Mouse (Mus musculus): ENCODE results near the gene Krtap1-3. TPM values are rescaled to one million over a fixed set of nuclear protein-coding genes. Genes with fewer than 3 reads are reported as not detected.

Gene Krtap1-3
- 0.26 TPM in 1 of 2 replicates, not detected in the other for polyA plus RNA-seq (2014; fragmentation: Nextera tagmentation; extraction: Ambion mirVana)

GRCm38 (mm10) chr11:99590981-99591380 is at the start of gene Krtap1-3:
Gene Krtap1-3, minus strand, starts transcription at chr11:99591339.
- no peaks in the 10 kb centered on the region for H3K4me1 ChIP-seq (ENCODE audit: control insufficient read depth, insufficient read depth, low read length)
- H3K9me3 ChIP-seq (ENCODE audit: control insufficient read depth, low read length), result no peaks in the 10 kb centered on the region
- no peaks in the 10 kb centered on the region for H3K27me3 ChIP-seq (replicated peaks; ENCODE audit: control insufficient read depth, insufficient read depth, low read length)
- DNase-seq (ENCODE audit: low spot score) (no peak), ATAC-seq (ENCODE audit: low read depth) (no peak)
- H3K27ac ChIP-seq (replicated peaks; ENCODE audit: low read depth, low read length), result no peak within 1 kb of the TSS
- no peaks in the 10 kb centered on the region for H3K36me3 ChIP-seq (ENCODE audit: control insufficient read depth, insufficient read depth, low read length)
- WGBS, result 91% methylated on average over 3 of the region's 6 CpGs
- H3K4me2 ChIP-seq (ENCODE audit: low read depth, low read length), result no peak within 1 kb of the TSS
- no peak within 1 kb of the TSS for H3K9ac ChIP-seq (ENCODE audit: low read depth, low read length)
- H3K4me3 ChIP-seq (ENCODE audit: low read depth, low read length), result no peak within 1 kb of the TSS

GRCm38 (mm10) chr11:99640926-99641325 is 49.8 kb upstream of the Krtap1-3 start:
- 20% methylated on average over 1 of the region's 1 CpGs for WGBS
- Histone ChIP-seq H3K4me2 (ENCODE audit: low read depth, low read length) (no peak overlapping the region), H3K27me3 (replicated peaks; ENCODE audit: control insufficient read depth, insufficient read depth, low read length) (no peaks in the 10 kb centered on the region), H3K4me3 (ENCODE audit: low read depth, low read length) (no peak overlapping the region), H3K9me3 (ENCODE audit: control insufficient read depth, low read length) (no peaks in the 10 kb centered on the region), H3K36me3 (ENCODE audit: control insufficient read depth, insufficient read depth, low read length) (no peaks in the 10 kb centered on the region), H3K9ac (ENCODE audit: low read depth, low read length) (no peak overlapping the region), H3K4me1 (ENCODE audit: control insufficient read depth, insufficient read depth, low read length) (no peaks in the 10 kb centered on the region), H3K27ac (replicated peaks; ENCODE audit: low read depth, low read length) (no peak overlapping the region)
- DNase-seq (ENCODE audit: low spot score), result peak; percentile 19
- ATAC-seq (ENCODE audit: low read depth), result no peak

- ATAC-seq (ENCODE audit: low read depth), result no peak
- Histone ChIP-seq H3K4me2 (ENCODE audit: low read depth, low read length) (no peak overlapping the region), H3K9me3 (ENCODE audit: control insufficient read depth, low read length) (no peaks in the 10 kb centered on the region), H3K27ac (replicated peaks; ENCODE audit: low read depth, low read length) (no peak overlapping the region), H3K36me3 (ENCODE audit: control insufficient read depth, insufficient read depth, low read length) (no peaks in the 10 kb centered on the region), H3K27me3 (replicated peaks; ENCODE audit: control insufficient read depth, insufficient read depth, low read length) (no peaks in the 10 kb centered on the region; the same call in 1 of the 2 replicates), H3K4me3 (ENCODE audit: low read depth, low read length) (no peak overlapping the region), H3K4me1 (ENCODE audit: control insufficient read depth, insufficient read depth, low read length) (no peaks in the 10 kb centered on the region), H3K9ac (ENCODE audit: low read depth, low read length) (no peak overlapping the region)
- WGBS, result 57% methylated on average over 1 of the region's 1 CpGs
- peak; percentile 71 for DNase-seq (ENCODE audit: low spot score)
These were observed 45.9 kb upstream of the Krtap1-3 start for GRCm38 (mm10) chr11:99637086-99637485.

GRCm38 (mm10) chr11:99634653-99635134 is 43.6 kb upstream of the Krtap1-3 start, which contains the start of gene Krtap4-2:
Gene Krtap4-2, minus strand, starts transcription at chr11:99635084.
- Histone ChIP-seq H3K36me3 (ENCODE audit: control insufficient read depth, insufficient read depth, low read length) (no peaks in the 10 kb centered on the region), H3K4me2 (ENCODE audit: low read depth, low read length) (no peak within 1 kb of the TSS), H3K4me1 (ENCODE audit: control insufficient read depth, insufficient read depth, low read length) (no peaks in the 10 kb centered on the region), H3K4me3 (ENCODE audit: low read depth, low read length) (no peak within 1 kb of the TSS), H3K9me3 (ENCODE audit: control insufficient read depth, low read length) (no peaks in the 10 kb centered on the region), H3K27ac (replicated peaks; ENCODE audit: low read depth, low read length) (no peak within 1 kb of the TSS), H3K27me3 (replicated peaks; ENCODE audit: control insufficient read depth, insufficient read depth, low read length) (no peaks in the 10 kb centered on the region; the same call in 1 of the 2 replicates), H3K9ac (ENCODE audit: low read depth, low read length) (no peak within 1 kb of the TSS)
- DNase-seq (ENCODE audit: low spot score), result no peak
- 21% methylated on average over 4 of the region's 8 CpGs for WGBS
- ATAC-seq (ENCODE audit: low read depth), result no peak

GRCm38 (mm10) chr11:99633293-99633692 is 42.2 kb upstream of the Krtap1-3 start:
- Histone ChIP-seq H3K4me1 (ENCODE audit: control insufficient read depth, insufficient read depth, low read length) (no peaks in the 10 kb centered on the region), H3K9ac (ENCODE audit: low read depth, low read length) (no peak overlapping the region), H3K36me3 (ENCODE audit: control insufficient read depth, insufficient read depth, low read length) (no peaks in the 10 kb centered on the region), H3K4me3 (ENCODE audit: low read depth, low read length) (no peak overlapping the region), H3K27me3 (replicated peaks; ENCODE audit: control insufficient read depth, insufficient read depth, low read length) (no peaks in the 10 kb centered on the region; the same call in 1 of the 2 replicates), H3K27ac (replicated peaks; ENCODE audit: low read depth, low read length) (no peak overlapping the region), H3K4me2 (ENCODE audit: low read depth, low read length) (no peak overlapping the region), H3K9me3 (ENCODE audit: control insufficient read depth, low read length) (no peaks in the 10 kb centered on the region)
- DNase-seq (ENCODE audit: low spot score) (no peak), ATAC-seq (ENCODE audit: low read depth) (no peak)
- 63% methylated on average over 2 of the region's 2 CpGs for WGBS

GRCm38 (mm10) chr11:99630890-99631289 is 39.8 kb upstream of the Krtap1-3 start:
- DNase-seq (ENCODE audit: low spot score), result no peak
- Histone ChIP-seq H3K27ac (replicated peaks; ENCODE audit: low read depth, low read length) (no peak overlapping the region), H3K4me3 (ENCODE audit: low read depth, low read length) (no peak overlapping the region), H3K36me3 (ENCODE audit: control insufficient read depth, insufficient read depth, low read length) (no peaks in the 10 kb centered on the region), H3K4me1 (ENCODE audit: control insufficient read depth, insufficient read depth, low read length) (no peaks in the 10 kb centered on the region), H3K27me3 (replicated peaks; ENCODE audit: control insufficient read depth, insufficient read depth, low read length) (no peaks in the 10 kb centered on the region; the same call in 1 of the 2 replicates), H3K9me3 (ENCODE audit: control insufficient read depth, low read length) (no peaks in the 10 kb centered on the region), H3K9ac (ENCODE audit: low read depth, low read length) (no peak overlapping the region), H3K4me2 (ENCODE audit: low read depth, low read length) (no peak overlapping the region)
- WGBS, result 71% methylated on average over 3 of the region's 3 CpGs
- ATAC-seq (ENCODE audit: low read depth), result no peak

- Histone ChIP-seq H3K4me2 (ENCODE audit: low read depth, low read length) (no peak within 1 kb of the TSS), H3K4me3 (ENCODE audit: low read depth, low read length) (no peak within 1 kb of the TSS), H3K27ac (replicated peaks; ENCODE audit: low read depth, low read length) (no peak within 1 kb of the TSS), H3K36me3 (ENCODE audit: control insufficient read depth, insufficient read depth, low read length) (no peaks in the 10 kb centered on the region), H3K9ac (ENCODE audit: low read depth, low read length) (no peak within 1 kb of the TSS), H3K4me1 (ENCODE audit: control insufficient read depth, insufficient read depth, low read length) (no peaks in the 10 kb centered on the region), H3K27me3 (replicated peaks; ENCODE audit: control insufficient read depth, insufficient read depth, low read length) (no peaks in the 10 kb centered on the region), H3K9me3 (ENCODE audit: control insufficient read depth, low read length) (no peaks in the 10 kb centered on the region)
- DNase-seq (ENCODE audit: low spot score) (no peak), ATAC-seq (ENCODE audit: low read depth) (no peak)
- 67% methylated on average over 4 of the region's 4 CpGs for WGBS
These were observed 37.0 kb upstream of the Krtap1-3 start, which contains the start of gene Krtap4-1 for GRCm38 (mm10) chr11:99628138-99628537. Gene Krtap4-1, minus strand, starts transcription at chr11:99628238.

- ATAC-seq (ENCODE audit: low read depth) (no peak), DNase-seq (ENCODE audit: low spot score) (no peak)
- no peaks in the 10 kb centered on the region for H3K9me3 ChIP-seq (ENCODE audit: control insufficient read depth, low read length)
- WGBS, result 72% methylated on average over 2 of the region's 2 CpGs
- H3K4me1 ChIP-seq (ENCODE audit: control insufficient read depth, insufficient read depth, low read length), result no peaks in the 10 kb centered on the region
- no peak within 1 kb of the TSS for H3K9ac ChIP-seq (ENCODE audit: low read depth, low read length)
- no peak within 1 kb of the TSS for H3K27ac ChIP-seq (replicated peaks; ENCODE audit: low read depth, low read length)
- no peaks in the 10 kb centered on the region for H3K36me3 ChIP-seq (ENCODE audit: control insufficient read depth, insufficient read depth, low read length)
- H3K4me3 ChIP-seq (ENCODE audit: low read depth, low read length), result no peak within 1 kb of the TSS
- no peak within 1 kb of the TSS for H3K4me2 ChIP-seq (ENCODE audit: low read depth, low read length)
- H3K27me3 ChIP-seq (replicated peaks; ENCODE audit: control insufficient read depth, insufficient read depth, low read length), result no peaks in the 10 kb centered on the region
These were observed 29.2 kb upstream of the Krtap1-3 start, which contains the start of gene Gm11562 for GRCm38 (mm10) chr11:99620335-99620734. Gene Gm11562, minus strand, starts transcription at chr11:99620435.

GRCm38 (mm10) chr11:99614796-99615363 is 23.7 kb upstream of the Krtap1-3 start, which contains the start of gene Krtap2-4:
Gene Krtap2-4, minus strand, starts transcription at chr11:99614846.
- no peak within 1 kb of the TSS for H3K4me2 ChIP-seq (ENCODE audit: low read depth, low read length)
- ATAC-seq (ENCODE audit: low read depth) (no peak), DNase-seq (ENCODE audit: low spot score) (no peak)
- no peaks in the 10 kb centered on the region for H3K27me3 ChIP-seq (replicated peaks; ENCODE audit: control insufficient read depth, insufficient read depth, low read length)
- H3K9ac ChIP-seq (ENCODE audit: low read depth, low read length), result no peak within 1 kb of the TSS
- H3K36me3 ChIP-seq (ENCODE audit: control insufficient read depth, insufficient read depth, low read length), result no peaks in the 10 kb centered on the region
- no peak within 1 kb of the TSS for H3K4me3 ChIP-seq (ENCODE audit: low read depth, low read length)
- H3K9me3 ChIP-seq (ENCODE audit: control insufficient read depth, low read length), result no peaks in the 10 kb centered on the region
- WGBS, result 71% methylated on average over 3 of the region's 3 CpGs
- no peak within 1 kb of the TSS for H3K27ac ChIP-seq (replicated peaks; ENCODE audit: low read depth, low read length)
- no peaks in the 10 kb centered on the region for H3K4me1 ChIP-seq (ENCODE audit: control insufficient read depth, insufficient read depth, low read length)

Measured in embryonic facial prominence, embryonic 14.5 days (tissue).